Comparison of ENCODE assay signal across 20 mouse cellular contexts in genomic region chr11:61027160-61027559, GRCm38 (mm10). TPM values are rescaled to one million over a fixed set of nuclear protein-coding genes. Genes with fewer than 3 reads are reported as not detected.
A peak's percentile ranks its signal among the peaks of the same experiment; 100 is the strongest.
DNase-seq lines count a peak whose midpoint lies in the region; ATAC-seq and TF ChIP-seq lines count a peak whose summit lies in the region.
"Had no signal": no experiment of that assay in that cellular context is flagged by ENCODE, and none has a peak within 500 bp of the region (broad histone marks: within the 10 kb centered on the region; RNA-seq: fewer than 3 reads in every experiment).

No protein-coding gene starts in this region.

- ATAC-seq in cerebellum, adult (ENCODE audit: insufficient number of reproducible peaks, low FRiP score, low TSS enrichment), result no peak
- peak; percentile 58 for ATAC-seq in hindbrain, embryonic 14.5 days (ENCODE audit: low FRiP score)
- ATAC-seq in hindbrain, embryonic 16.5 days, result no peak
- 0 out of 2 replicates have a peak, but pooled peaks have one; percentile 30 for ATAC-seq in stomach, embryonic 14.5 days (ENCODE audit: insufficient number of reproducible peaks, insufficient read depth, low FRiP score, low read depth)
- no peak for ATAC-seq in stomach, postnatal 0 days (ENCODE audit: low FRiP score, low TSS enrichment)
- peak; percentile 29; the same call in 1 of the 2 replicates for ATAC-seq in neural tube, embryonic 14.5 days (ENCODE audit: low read depth)
- ATAC-seq: forebrain, postnatal 0 days; intestine, embryonic 15.5 days had no signal

- H3K27me3 ChIP-seq in hindbrain, embryonic 14.5 days (ENCODE audit: control insufficient read depth, insufficient read depth, low read length), result peaks cover 20% of the 10 kb centered on the region
- H3K27me3 ChIP-seq in hindbrain, embryonic 16.5 days (replicated peaks; ENCODE audit: control insufficient read depth, insufficient read depth, low read length), result peaks cover 10% of the 10 kb centered on the region
- peaks cover 29% of the 10 kb centered on the region for H3K27me3 ChIP-seq in stomach, embryonic 14.5 days (ENCODE audit: control insufficient read depth, insufficient read depth, low read length)
- H3K27me3 ChIP-seq in stomach, postnatal 0 days (ENCODE audit: control insufficient read depth, insufficient read depth, low read length), result peaks cover 14% of the 10 kb centered on the region; the same call in 1 of the 2 replicates
- peaks cover 26% of the 10 kb centered on the region for H3K27me3 ChIP-seq in neural tube, embryonic 14.5 days (ENCODE audit: control insufficient read depth, insufficient read depth, low read length)

- no peaks in the 10 kb centered on the region for H3K9me3 ChIP-seq in hindbrain, embryonic 14.5 days (ENCODE audit: control insufficient read depth, low read length)
- no peaks in the 10 kb centered on the region for H3K9me3 ChIP-seq in hindbrain, embryonic 16.5 days (ENCODE audit: control insufficient read depth, low read length)
- H3K9me3 ChIP-seq in stomach, embryonic 14.5 days (ENCODE audit: control insufficient read depth, low read depth, low read length), result no peaks in the 10 kb centered on the region
- no peaks in the 10 kb centered on the region for H3K9me3 ChIP-seq in stomach, postnatal 0 days (ENCODE audit: control insufficient read depth, low read length)
- no peaks in the 10 kb centered on the region for H3K9me3 ChIP-seq in neural tube, embryonic 14.5 days (ENCODE audit: control insufficient read depth, low read length)
- H3K9me3 ChIP-seq: embryonic facial prominence, embryonic 12.5 days; intestine, embryonic 15.5 days; stomach, embryonic 15.5 days had no signal

- H3K4me1 ChIP-seq in hindbrain, embryonic 14.5 days (replicated peaks; ENCODE audit: control insufficient read depth, insufficient read depth, low read length), result peaks cover 36% of the 10 kb centered on the region
- H3K4me1 ChIP-seq in hindbrain, embryonic 16.5 days (ENCODE audit: control insufficient read depth, insufficient read depth, low read depth, low read length), result peaks cover 27% of the 10 kb centered on the region
- 0 out of 2 replicates have a peak, but pooled peaks cover 4% of the 10 kb centered on the region for H3K4me1 ChIP-seq in stomach, embryonic 14.5 days (ENCODE audit: control insufficient read depth, insufficient read depth, low read length)
- H3K4me1 ChIP-seq in stomach, postnatal 0 days (replicated peaks; ENCODE audit: control insufficient read depth, insufficient read depth), result no peaks in the 10 kb centered on the region; the same call in 1 of the 2 replicates
- H3K4me1 ChIP-seq in neural tube, embryonic 14.5 days (ENCODE audit: control insufficient read depth, insufficient read depth, low read length), result peaks cover 10% of the 10 kb centered on the region

- no peak overlapping the region for H3K4me3 ChIP-seq in hindbrain, embryonic 14.5 days (replicated peaks; ENCODE audit: low read length)
- H3K4me3 ChIP-seq in hindbrain, embryonic 16.5 days (ENCODE audit: low read length), result no peak overlapping the region
- no peak overlapping the region for H3K4me3 ChIP-seq in stomach, embryonic 14.5 days (ENCODE audit: low read depth, low read length)
- H3K4me3 ChIP-seq in stomach, postnatal 0 days (ENCODE audit: low read depth, low read length), result no peak overlapping the region
- no peak overlapping the region for H3K4me3 ChIP-seq in neural tube, embryonic 14.5 days (ENCODE audit: low read depth, low read length)
- H3K4me3 ChIP-seq: embryonic facial prominence, embryonic 12.5 days; intestine, embryonic 15.5 days; stomach, embryonic 15.5 days had no signal

- no peaks in the 10 kb centered on the region for H3K36me3 ChIP-seq in hindbrain, embryonic 14.5 days (replicated peaks; ENCODE audit: control insufficient read depth, insufficient read depth)
- H3K36me3 ChIP-seq in hindbrain, embryonic 16.5 days (ENCODE audit: control insufficient read depth, insufficient read depth, low read length), result no peaks in the 10 kb centered on the region
- H3K36me3 ChIP-seq in stomach, embryonic 14.5 days (ENCODE audit: control insufficient read depth, insufficient read depth, low read length), result no peaks in the 10 kb centered on the region
- no peaks in the 10 kb centered on the region for H3K36me3 ChIP-seq in stomach, postnatal 0 days (ENCODE audit: control insufficient read depth, insufficient read depth, low read length)
- H3K36me3 ChIP-seq in neural tube, embryonic 14.5 days (ENCODE audit: control insufficient read depth, insufficient read depth, low read length), result no peaks in the 10 kb centered on the region
- H3K36me3 ChIP-seq: embryonic facial prominence, embryonic 12.5 days; intestine, embryonic 15.5 days; stomach, embryonic 15.5 days had no signal

- H3K9ac ChIP-seq in hindbrain, embryonic 14.5 days, result no peak overlapping the region
- H3K9ac ChIP-seq in hindbrain, embryonic 16.5 days (ENCODE audit: low read depth, low read length), result no peak overlapping the region
- H3K9ac ChIP-seq in stomach, embryonic 14.5 days (replicated peaks; ENCODE audit: low read depth, low read length), result no peak overlapping the region
- H3K9ac ChIP-seq in stomach, postnatal 0 days (ENCODE audit: low read length), result no peak overlapping the region
- H3K9ac ChIP-seq in neural tube, embryonic 14.5 days (replicated peaks; ENCODE audit: low read depth, low read length), result no peak overlapping the region
- H3K9ac ChIP-seq: embryonic facial prominence, embryonic 12.5 days; forebrain, postnatal 0 days; intestine, embryonic 15.5 days; stomach, embryonic 15.5 days had no signal

- H3K4me2 ChIP-seq in hindbrain, embryonic 14.5 days (replicated peaks), result no peak overlapping the region
- no peak overlapping the region for H3K4me2 ChIP-seq in hindbrain, embryonic 16.5 days (ENCODE audit: low read length)
- H3K4me2 ChIP-seq in stomach, embryonic 14.5 days (replicated peaks; ENCODE audit: low read depth, low read length), result no peak overlapping the region
- H3K4me2 ChIP-seq in stomach, postnatal 0 days (replicated peaks; ENCODE audit: low read depth), result no peak overlapping the region
- no peak overlapping the region for H3K4me2 ChIP-seq in neural tube, embryonic 14.5 days (ENCODE audit: low read depth, low read length)
- H3K4me2 ChIP-seq: embryonic facial prominence, embryonic 12.5 days; intestine, embryonic 15.5 days; liver, embryonic 11.5 days; stomach, embryonic 15.5 days had no signal

- 64% methylated on average over 4 of the region's 4 CpGs for whole genome bisulfite sequencing in hindbrain, embryonic 14.5 days
- 48% methylated on average over 4 of the region's 4 CpGs for WGBS in hindbrain, embryonic 16.5 days
- WGBS in stomach, embryonic 14.5 days, result 93% methylated on average over 4 of the region's 4 CpGs
- WGBS in stomach, postnatal 0 days, result 82% methylated on average over 4 of the region's 4 CpGs
- whole genome bisulfite sequencing in neural tube, embryonic 14.5 days, result 41% methylated on average over 4 of the region's 4 CpGs

- no peak for TF ChIP-seq EP300 in stomach, postnatal 0 days (optimal IDR thresholded peaks at IDR 0.05)

- TF ChIP-seq CTCF in stomach, postnatal 0 days (IDR thresholded peaks at IDR 0.05; ENCODE audit: low read depth), result no peak

- H3K27ac ChIP-seq in hindbrain, embryonic 14.5 days, result no peak overlapping the region
- H3K27ac ChIP-seq in hindbrain, embryonic 16.5 days (ENCODE audit: low read depth, low read length), result no peak overlapping the region
- H3K27ac ChIP-seq in stomach, embryonic 14.5 days (ENCODE audit: low read length), result no peak overlapping the region
- no peak overlapping the region for H3K27ac ChIP-seq in stomach, postnatal 0 days (replicated peaks)
- no peak overlapping the region for H3K27ac ChIP-seq in neural tube, embryonic 14.5 days (ENCODE audit: low read depth, low read length)
- H3K27ac ChIP-seq: embryonic facial prominence, embryonic 12.5 days; intestine, embryonic 15.5 days; macrophage; stomach, embryonic 15.5 days had no signal

- peak; percentile 72 for DNase-seq in cerebellum, adult 11-12 months
- DNase-seq in hindbrain, embryonic 14.5 days (ENCODE audit: low spot score), result no peak
- DNase-seq in stomach, postnatal 0 days (ENCODE audit: low spot score), result no peak
- DNase-seq in T-cell, adult 2 months (ENCODE audit: low spot score), result no peak
- DNase-seq: adrenal gland, postnatal 10 days; forebrain, postnatal 0 days; heart, adult 18-20 months; heart, postnatal 4 days; kidney, postnatal 4 days; lung, adult 2 months; right cerebral cortex, adult 18-20 months had no signal

RNA-seq across cellular contexts. Expression of gene Kcnj12, which starts 4.8 kb away (rescaled TPM):
- 3.3 and 4.3 TPM in 2 replicates for polyA plus RNA-seq in hindbrain, embryonic 14.5 days (2014; fragmentation: Nextera tagmentation; extraction: Ambion mirVana)
- polyA plus RNA-seq in hindbrain, embryonic 16.5 days (2015; fragmentation: Nextera tagmentation; extraction: Ambion mirVana), result 4.2 and 4.3 TPM in 2 replicates
- 0.77 and 1.5 TPM in 2 replicates for polyA plus RNA-seq in stomach, embryonic 14.5 days (2014; fragmentation: Nextera tagmentation; extraction: Ambion mirVana)
- polyA plus RNA-seq in stomach, postnatal 0 days (2015; fragmentation: Nextera tagmentation; extraction: Ambion mirVana), result 0.59 and 0.77 TPM in 2 replicates
- polyA plus RNA-seq in neural tube, embryonic 14.5 days (2014; fragmentation: Nextera tagmentation; extraction: Ambion mirVana), result 2.7 and 4.1 TPM in 2 replicates
- polyA plus RNA-seq: liver, embryonic 11.5 days; macrophage had no signal

Comparison
In these comparisons a context has a peak if more than half of its experiments do, and no peak if none do; other contexts are left out.
1. ATAC-seq: peak in hindbrain, embryonic 14.5 days (single experiment), stomach, embryonic 14.5 days (single experiment) and neural tube, embryonic 14.5 days (single experiment); none in cerebellum, adult (single experiment), hindbrain, embryonic 16.5 days (single experiment) and stomach, postnatal 0 days (single experiment).